Mouse (Mus musculus) E14TG2a.4 (cell line): ENCODE measurements around the gene Prkd2.

ENCODE experiments used
- CTCF ChIP-seq: conservative IDR thresholded peaks from 2 replicates; pipeline ENCODE4 v1.5.1; 2014; ENCODE audit warnings: low read length
- POU5F1 ChIP-seq: IDR thresholded peaks from 2 replicates; pipeline ENCODE4 v1.6.1; 2014; ENCODE audit warnings: low read length, borderline replicate concordance

- peak; percentile 71 for TF ChIP-seq CTCF
- no peak for TF ChIP-seq POU5F1
These were observed 49.1 kb downstream of the Prkd2 start, which contains the start of gene Gng8 for GRCm38 (mm10) chr7:16891641-16892351.
